Mouse (Mus musculus): ENCODE data around the gene Pard3b.

GRCm38 (mm10) chr1:61736550-61736949 lies 97.9 kb downstream of the Pard3b start:
- TF ChIP-seq CTCF (IDR thresholded peaks at IDR 0.05) (no peak), EP300 (IDR thresholded peaks at IDR 0.05; ENCODE audit: insufficient read depth, low read depth, low read length) (no peak)
